Mouse (Mus musculus) heart, embryonic 16.5 days (tissue): ENCODE data around the gene Gm7544. TPM values are rescaled to one million over a fixed set of nuclear protein-coding genes. Genes with fewer than 3 reads are reported as not detected.

Experiments used
- polyA plus RNA-seq: library from polyadenylated mRNA; unstranded; fragments of >200 nt; fragmentation: Nextera tagmentation; extraction: Ambion mirVana; gene quantifications from 2 replicates; pipeline ENCODE4 v1.2.1, GENCODE M21; 2015

Gene Gm7544
- polyA plus RNA-seq, 1 experiment from 2014 or later: not detected

Other genes starting within 250 kb of the Gm7544 start
- gene Mff, start 231.1 kb downstream of the Gm7544 start, polyA plus RNA-seq: 237 and 262 TPM in 2 replicates
- gene Tm4sf20, start 187.6 kb downstream of the Gm7544 start, polyA plus RNA-seq: 0.67 TPM in 1 of 2 replicates, not detected in the other
- not detected in 2 replicates for gene Gm47791, start 184.8 kb downstream of the Gm7544 start, polyA plus RNA-seq
- gene Agfg1, start 116.5 kb downstream of the Gm7544 start, polyA plus RNA-seq: 30.0 and 30.4 TPM in 2 replicates
- gene A030005L19Rik, start 42.7 kb downstream of the Gm7544 start, polyA plus RNA-seq: not detected in 2 replicates
- not detected in 2 replicates for gene A030014E15Rik, start 31.1 kb downstream of the Gm7544 start, polyA plus RNA-seq
- not detected in 2 replicates for gene Gm6217, start 24.6 kb downstream of the Gm7544 start, polyA plus RNA-seq
- not detected in 2 replicates for gene A030003K21Rik, start 12.6 kb downstream of the Gm7544 start, polyA plus RNA-seq
- gene Gm47955, start 4.3 kb upstream of the Gm7544 start, polyA plus RNA-seq: not detected in 2 replicates
- gene Gm47959, start 44.5 kb upstream of the Gm7544 start, polyA plus RNA-seq: not detected in 2 replicates
- gene Slc19a3, start 82.4 kb upstream of the Gm7544 start, polyA plus RNA-seq: 2.0 and 2.2 TPM in 2 replicates
- gene Krtap28-10, start 86.5 kb upstream of the Gm7544 start, polyA plus RNA-seq: not detected in 2 replicates
- gene Gm47969, start 88.9 kb upstream of the Gm7544 start, polyA plus RNA-seq: not detected in 2 replicates
- gene A030005K14Rik, start 103.4 kb upstream of the Gm7544 start, polyA plus RNA-seq: not detected in 2 replicates
- not detected in 2 replicates for gene Krtap28-13, start 104.9 kb upstream of the Gm7544 start, polyA plus RNA-seq
- gene Ccl20, start 160.8 kb upstream of the Gm7544 start, polyA plus RNA-seq: not detected in 2 replicates
- gene Daw1, start 203.7 kb upstream of the Gm7544 start, polyA plus RNA-seq: 0.25 and 0.41 TPM in 2 replicates